Mouse (Mus musculus): ENCODE results near the gene Cnep1r1. TPM values are rescaled to one million over a fixed set of nuclear protein-coding genes. Genes with fewer than 3 reads are reported as not detected.
A peak's percentile ranks its signal among the peaks of the same experiment; 100 is the strongest.

Gene Cnep1r1
- polyA plus RNA-seq, 1 experiment from 2014 or later = 39.7 TPM

DNA sequence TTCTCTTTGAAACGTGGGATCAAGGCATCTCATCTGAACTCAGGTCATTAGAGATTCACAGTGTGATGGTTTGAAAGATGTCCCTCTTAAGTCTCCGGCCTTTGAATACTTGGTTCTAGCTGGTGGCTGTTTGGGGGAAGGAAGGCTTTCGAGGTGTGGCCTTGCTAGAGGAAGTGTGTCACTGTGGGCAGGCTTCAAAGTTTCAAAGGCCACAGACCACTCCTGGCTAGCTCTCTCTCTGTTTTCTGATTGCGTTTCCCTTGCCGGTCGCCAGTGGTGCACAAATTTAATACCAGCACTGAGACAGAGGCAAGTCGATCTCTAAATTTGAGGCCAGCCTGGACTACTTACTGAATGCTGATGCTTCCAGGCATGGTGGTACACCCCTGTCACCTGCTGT, 56.7 kb downstream of the Cnep1r1 start:
- Histone ChIP-seq H3K4me3 (ENCODE audit: low read length) (no peak overlapping the region), H3K4me2 (ENCODE audit: low read length) (no peak overlapping the region), H3K9ac (ENCODE audit: low read depth, low read length) (no peak overlapping the region), H3K4me1 (ENCODE audit: control insufficient read depth, insufficient read depth, low read depth, low read length) (no peaks in the 10 kb centered on the region), H3K27ac (ENCODE audit: low read depth, low read length) (no peak overlapping the region), H3K36me3 (ENCODE audit: control insufficient read depth, insufficient read depth, low read length) (peaks cover 12% of the 10 kb centered on the region), H3K9me3 (ENCODE audit: control insufficient read depth, low read length) (no peaks in the 10 kb centered on the region), H3K27me3 (replicated peaks; ENCODE audit: control insufficient read depth, insufficient read depth, low read length) (no peaks in the 10 kb centered on the region)
- WGBS = 88% methylated on average over 7 of the region's 7 CpGs
- ATAC-seq = no peak

DNA sequence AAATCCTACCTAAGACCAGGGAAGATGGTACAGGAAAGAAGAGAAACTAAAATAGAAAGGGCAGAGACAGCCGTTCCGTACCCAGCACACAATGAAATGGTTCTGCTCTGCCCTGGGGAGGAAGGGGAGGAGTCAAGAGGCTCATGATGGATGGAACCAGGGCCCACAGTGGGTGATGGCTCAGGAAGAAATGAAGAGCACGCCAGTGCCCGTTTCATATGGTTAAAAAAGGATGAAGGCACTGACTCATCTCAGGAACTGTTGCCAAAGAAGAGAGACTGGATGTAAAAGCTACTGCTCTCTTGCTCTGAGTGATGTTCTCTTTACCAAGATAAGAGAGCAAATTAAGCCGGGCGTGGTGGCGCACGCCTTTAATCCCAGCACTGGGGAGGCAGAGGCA, 58.7 kb downstream of the Cnep1r1 start:
- Histone ChIP-seq H3K4me1 (ENCODE audit: control insufficient read depth, insufficient read depth, low read depth, low read length) (no peaks in the 10 kb centered on the region), H3K4me3 (ENCODE audit: low read length) (no peak overlapping the region), H3K27me3 (replicated peaks; ENCODE audit: control insufficient read depth, insufficient read depth, low read length) (no peaks in the 10 kb centered on the region), H3K36me3 (ENCODE audit: control insufficient read depth, insufficient read depth, low read length) (peaks cover 3% of the 10 kb centered on the region; the same call in 1 of the 2 replicates), H3K9ac (ENCODE audit: low read depth, low read length) (no peak overlapping the region), H3K9me3 (ENCODE audit: control insufficient read depth, low read length) (no peaks in the 10 kb centered on the region), H3K4me2 (ENCODE audit: low read length) (no peak overlapping the region), H3K27ac (ENCODE audit: low read depth, low read length) (no peak overlapping the region)
- WGBS = 91% methylated on average over 8 of the region's 8 CpGs
- no peak for ATAC-seq

DNA sequence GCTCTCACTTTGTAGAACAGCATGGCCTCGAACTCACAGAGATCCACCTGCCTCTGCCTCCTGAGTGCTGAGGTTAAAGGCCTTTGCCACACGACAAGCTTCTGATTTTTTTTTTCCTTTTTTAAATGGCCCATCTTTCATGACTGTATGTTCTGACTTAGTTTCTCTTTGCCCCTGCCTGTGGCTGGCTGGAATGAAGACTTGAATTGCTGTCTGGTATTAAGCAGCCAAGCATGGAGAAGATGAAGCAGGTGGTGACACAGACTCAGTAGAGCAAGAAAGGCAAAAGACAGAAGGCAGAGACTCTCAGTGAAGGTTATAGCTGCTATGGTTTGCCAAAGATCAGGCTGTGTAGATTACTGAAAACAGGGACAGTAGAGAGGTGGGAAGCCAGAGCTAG, 64.6 kb downstream of the Cnep1r1 start:
- no peak overlapping the region for H3K27ac ChIP-seq (ENCODE audit: low read depth, low read length)
- H3K4me2 ChIP-seq (ENCODE audit: low read length) = no peak overlapping the region
- no peaks in the 10 kb centered on the region for H3K36me3 ChIP-seq (ENCODE audit: control insufficient read depth, insufficient read depth, low read length)
- no peak overlapping the region for H3K9ac ChIP-seq (ENCODE audit: low read depth, low read length)
- no peaks in the 10 kb centered on the region for H3K9me3 ChIP-seq (ENCODE audit: control insufficient read depth, low read length)
- no peak for ATAC-seq
- no peak overlapping the region for H3K4me3 ChIP-seq (ENCODE audit: low read length)
- H3K4me1 ChIP-seq (ENCODE audit: control insufficient read depth, insufficient read depth, low read depth, low read length) = no peaks in the 10 kb centered on the region
- 82% methylated on average over 2 of the region's 2 CpGs for WGBS
- no peaks in the 10 kb centered on the region for H3K27me3 ChIP-seq (replicated peaks; ENCODE audit: control insufficient read depth, insufficient read depth, low read length)

Small RNA genes lying within 50 kb of the gene (microRNA-seq; reads per million reads assigned to microRNA genes)
- gene Mir7071 = 2.1 reads per million, percentile 2 among the genes with 10 or more reads in this experiment

Other genes with a start within 250 kb of the Cnep1r1 start
- gene Zfp423, start 159.2 kb upstream of the Cnep1r1 start, polyA plus RNA-seq (2015; fragmentation: Nextera tagmentation; extraction: Ambion mirVana) = 21.6 and 26.4 TPM in 2 replicates
- 34.2 and 37.7 TPM in 2 replicates for gene Heatr3, start 19.1 kb downstream of the Cnep1r1 start, polyA plus RNA-seq (2015; fragmentation: Nextera tagmentation; extraction: Ambion mirVana)
- 7.7 and 8.5 TPM in 2 replicates for gene Tent4b, start 80.4 kb downstream of the Cnep1r1 start, polyA plus RNA-seq (2015; fragmentation: Nextera tagmentation; extraction: Ambion mirVana)
- gene Adcy7, start 153.6 kb downstream of the Cnep1r1 start, polyA plus RNA-seq (2015; fragmentation: Nextera tagmentation; extraction: Ambion mirVana) = 7.0 and 8.3 TPM in 2 replicates
- gene Brd7, start 243.4 kb downstream of the Cnep1r1 start, polyA plus RNA-seq (2015; fragmentation: Nextera tagmentation; extraction: Ambion mirVana) = 37.6 and 58.2 TPM in 2 replicates

All from hindbrain, embryonic 16.5 days (tissue).